Mouse (Mus musculus) intestine, postnatal 0 days (tissue): Measurements from ENCODE around the gene Tomm6. TPM values are rescaled to one million over a fixed set of nuclear protein-coding genes. Genes with fewer than 3 reads are reported as not detected.

ENCODE experiments used
- ATAC-seq: fragments of 200-750 bp; cut with Nextera tagmentation; 2 replicates; pipeline ENCODE4 v1.8.0; 2017; ENCODE audit warnings: mild to moderate bottlenecking, moderate TSS enrichment, moderate library complexity
- H3K27ac ChIP-seq: fragments of 300-500 bp; sonication (generic); 2 replicates; pipeline ENCODE4 v1.5.1; 2014; ENCODE audit warnings: mild to moderate bottlenecking, low read depth, low read length, moderate library complexity
- H3K27me3 ChIP-seq: fragments of 300-500 bp; sonication (generic); replicated peaks from 2 replicates; pipeline ENCODE4 v1.6.1; 2014; ENCODE audit warnings: low read length, mixed read lengths; ENCODE audit not compliant: control insufficient read depth, insufficient read depth
- H3K36me3 ChIP-seq: fragments of 300-500 bp; sonication (generic); 2 replicates; pipeline ENCODE4 v1.6.1; 2014; ENCODE audit warnings: mild to moderate bottlenecking, moderate library complexity; ENCODE audit not compliant: control insufficient read depth, insufficient read depth
- H3K4me1 ChIP-seq: fragments of 300-500 bp; sonication (generic); replicated peaks from 2 replicates; pipeline ENCODE4 v1.6.1; 2014; ENCODE audit warnings: antibody characterized with exemption, low read length, mixed read lengths; ENCODE audit not compliant: control insufficient read depth, insufficient read depth
- H3K4me2 ChIP-seq: fragments of 300-500 bp; sonication (generic); replicated peaks from 2 replicates; pipeline ENCODE4 v1.6.1; 2014; ENCODE audit warnings: low read depth, mild to moderate bottlenecking, moderate library complexity
- H3K4me3 ChIP-seq: fragments of 300-500 bp; sonication (generic); 2 replicates; pipeline ENCODE4 v1.5.1; 2014; ENCODE audit warnings: low read depth, low read length
- H3K9ac ChIP-seq: fragments of 300-500 bp; sonication (generic); 2 replicates; pipeline ENCODE4 v1.6.1; 2014; ENCODE audit warnings: mild to moderate bottlenecking, low read depth, low read length
- H3K9me3 ChIP-seq: fragments of 300-500 bp; sonication (generic); 2 replicates; pipeline ENCODE4 v1.6.1; 2016; ENCODE audit warnings: mixed run types; ENCODE audit not compliant: control insufficient read depth
- CTCF ChIP-seq: sonication (generic); IDR thresholded peaks from 2 replicates; pipeline ENCODE4 v1.5.1; 2016; ENCODE audit warnings: low read depth, mild to moderate bottlenecking, control low read depth, antibody characterized with exemption, moderate library complexity
- WGBS: fragments of 180-500 bp; shearing (Covaris S2); extraction: QIAGEN DNeasy Blood & Tissue Kit; methylation state at CpG from one replicate; pipeline ENCODE4 v1.1.7; 2014; 5-methylcytosine and 5-hydroxymethylcytosine counted together
- polyA plus RNA-seq: library from polyadenylated mRNA; unstranded; fragments of >200 nt; fragmentation: Nextera tagmentation; extraction: Ambion mirVana; gene quantifications from 2 replicates; pipeline ENCODE4 v1.2.1, GENCODE M21; 2015

The Tomm6 gene
- polyA plus RNA-seq, 1 experiment from 2014 or later, result 384 TPM

GRCm38 (mm10) chr17:47699055-47699454 lies 10.9 kb upstream of the Tomm6 start:
- WGBS, result 65% methylated on average over 2 of the region's 2 CpGs

GRCm38 (mm10) chr17:47698156-47698555 lies 10.0 kb upstream of the Tomm6 start:
- Histone ChIP-seq H3K9me3 (no peaks in the 10 kb centered on the region), H3K36me3 (peaks cover 33% of the 10 kb centered on the region), H3K4me2 (no peak overlapping the region), H3K4me1 (no peaks in the 10 kb centered on the region), H3K27ac (no peak overlapping the region), H3K9ac (no peak overlapping the region), H3K4me3 (no peak overlapping the region), H3K27me3 (no peaks in the 10 kb centered on the region)
- ATAC-seq, result no peak
- no peak for TF ChIP-seq CTCF
- 88% methylated on average over 10 of the region's 10 CpGs for WGBS

More at GRCm38 (mm10) chr17:47699055-47699454, 10.9 kb upstream of the Tomm6 start:
- no peaks in the 10 kb centered on the region for H3K4me1 ChIP-seq
- no peak overlapping the region for H3K4me2 ChIP-seq
- no peak overlapping the region for H3K27ac ChIP-seq
- no peak overlapping the region for H3K9ac ChIP-seq
- no peaks in the 10 kb centered on the region for H3K27me3 ChIP-seq
- ATAC-seq, result no peak
- H3K36me3 ChIP-seq, result peaks cover 41% of the 10 kb centered on the region
- H3K9me3 ChIP-seq, result no peaks in the 10 kb centered on the region
- TF ChIP-seq CTCF, result no peak
- no peak overlapping the region for H3K4me3 ChIP-seq

- peak overlapping the region; percentile 93 for H3K4me2 ChIP-seq
- peaks cover 10% of the 10 kb centered on the region; the same call in 1 of the 2 replicates for H3K36me3 ChIP-seq
- H3K9me3 ChIP-seq, result no peaks in the 10 kb centered on the region
- TF ChIP-seq CTCF, result 0 out of 2 replicates have a peak, but pooled peaks have one; percentile 3
- ATAC-seq, result 0 out of 2 replicates have a peak, but pooled peaks have one; percentile 1
- 1% methylated on average over 21 of the region's 23 CpGs for WGBS
- H3K4me3 ChIP-seq, result peak overlapping the region; percentile 79
- no peaks in the 10 kb centered on the region for H3K4me1 ChIP-seq
- H3K27ac ChIP-seq, result peak overlapping the region; percentile 35; the same call in 1 of the 2 replicates
- peak overlapping the region; percentile 74 for H3K9ac ChIP-seq
- no peaks in the 10 kb centered on the region for H3K27me3 ChIP-seq
Measured at GRCm38 (mm10) chr17:47695337-47695710, 7.1 kb upstream of the Tomm6 start.

GRCm38 (mm10) chr17:47694503-47695336 lies 6.5 kb upstream of the Tomm6 start, which contains the start of gene Prickle4:
TSS of gene Prickle4 (minus strand) at chr17:47694736.
- under 1% methylated on average over 71 of the region's 82 CpGs for WGBS
- no peaks in the 10 kb centered on the region for H3K4me1 ChIP-seq
- peak; percentile 94 for ATAC-seq
- H3K9ac ChIP-seq, result peak within 1 kb of the TSS; percentile 74
- TF ChIP-seq CTCF, result peak; percentile 90
- peak within 1 kb of the TSS; percentile 35 for H3K27ac ChIP-seq
- peak within 1 kb of the TSS; percentile 93 for H3K4me2 ChIP-seq
- no peaks in the 10 kb centered on the region for H3K27me3 ChIP-seq
- H3K9me3 ChIP-seq, result no peaks in the 10 kb centered on the region
- peak within 1 kb of the TSS; percentile 79 for H3K4me3 ChIP-seq
- peaks cover 4% of the 10 kb centered on the region; the same call in 1 of the 2 replicates for H3K36me3 ChIP-seq

- Histone ChIP-seq H3K36me3 (no peaks in the 10 kb centered on the region; the same call in 1 of the 2 replicates), H3K27me3 (no peaks in the 10 kb centered on the region), H3K9ac (peak within 1 kb of the TSS; percentile 74), H3K9me3 (no peaks in the 10 kb centered on the region), H3K4me1 (peaks cover under 1% of the 10 kb centered on the region; the same call in 1 of the 2 replicates), H3K4me2 (peak within 1 kb of the TSS; percentile 93), H3K27ac (peak within 1 kb of the TSS; percentile 35), H3K4me3 (peak within 1 kb of the TSS; percentile 79)
- WGBS, result 2% methylated on average over 3 of the region's 3 CpGs
- no peak for TF ChIP-seq CTCF
- no peak for ATAC-seq
Measured at GRCm38 (mm10) chr17:47694442-47694502, 6.1 kb upstream of the Tomm6 start, which contains the start of gene Gm21981. TSS of gene Gm21981 (minus strand) at chr17:47694455.

GRCm38 (mm10) chr17:47693671-47694441 lies 5.7 kb upstream of the Tomm6 start:
- TF ChIP-seq CTCF, result no peak
- peak overlapping the region; percentile 74; the same call in 1 of the 2 replicates for H3K9ac ChIP-seq
- WGBS, result 47% methylated on average over 13 of the region's 13 CpGs

More at GRCm38 (mm10) chr17:47693671-47694441, 5.7 kb upstream of the Tomm6 start:
- Histone ChIP-seq H3K27me3 (no peaks in the 10 kb centered on the region), H3K4me3 (peak overlapping the region; percentile 79), H3K27ac (no peak overlapping the region), H3K9me3 (no peaks in the 10 kb centered on the region), H3K4me1 (peaks cover 3% of the 10 kb centered on the region; the same call in 1 of the 2 replicates), H3K4me2 (peak overlapping the region; percentile 93), H3K36me3 (no peaks in the 10 kb centered on the region; the same call in 1 of the 2 replicates)
- ATAC-seq, result no peak
